ENCODE assay signal across 7 mouse cellular contexts in the genomic region with DNA sequence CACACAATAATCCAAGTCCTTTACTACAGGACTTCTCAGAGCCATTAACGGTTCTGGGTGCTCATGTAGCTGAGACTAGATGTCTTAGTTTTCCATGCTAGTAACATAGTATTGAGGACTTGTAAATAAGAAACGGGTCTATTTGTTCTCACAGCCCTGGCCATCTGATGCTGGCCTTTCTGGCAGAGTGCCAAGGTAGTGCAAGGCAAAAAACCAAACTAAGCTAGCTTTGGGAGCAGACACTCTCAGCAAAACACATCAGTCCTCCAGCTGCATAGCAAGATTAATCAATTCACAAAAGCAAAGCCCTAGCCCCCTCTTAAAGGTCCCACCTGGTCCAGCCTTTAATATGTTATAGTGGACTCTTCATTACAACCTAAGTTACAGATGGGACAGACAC.
DNase-seq lines count a peak whose midpoint lies in the region; ATAC-seq lines count a peak whose summit lies in the region.

No protein-coding gene starts in this region.

- peaks cover 11% of the 10 kb centered on the region; the same call in 1 of the 2 replicates for H3K4me1 ChIP-seq in kidney, embryonic 16.5 days (ENCODE audit: insufficient read depth, low read length)

- ATAC-seq in kidney, embryonic 16.5 days (ENCODE audit: low FRiP score, low TSS enrichment), result no peak

- H3K27ac ChIP-seq in kidney, embryonic 16.5 days (ENCODE audit: low read length), result no peak overlapping the region

- 43% methylated on average over 2 of the region's 2 CpGs for WGBS in kidney, embryonic 16.5 days

- no peaks in the 10 kb centered on the region for H3K27me3 ChIP-seq in kidney, embryonic 16.5 days (ENCODE audit: insufficient read depth, low read length)

- H3K4me2 ChIP-seq in kidney, embryonic 16.5 days (replicated peaks; ENCODE audit: low read depth, low read length), result no peak overlapping the region

- no peak overlapping the region for H3K9ac ChIP-seq in kidney, embryonic 16.5 days (replicated peaks; ENCODE audit: low read length)

- DNase-seq in kidney, postnatal 10 days, result peak; percentile 59
- peak; percentile 38 for DNase-seq in adrenal gland, postnatal 14 days
- peak; percentile 52 for DNase-seq in cerebellum, adult 8-10 months
- DNase-seq in kidney, postnatal 14 days, result peak; percentile 41
- DNase-seq in frontal cortex, postnatal 25 days (ENCODE audit: low spot score in 2 of 2), result no peak
- no peak for DNase-seq in urinary bladder, adult 2 months (ENCODE audit: low spot score)

- no peak overlapping the region for H3K4me3 ChIP-seq in kidney, embryonic 16.5 days (ENCODE audit: low read length)

- no peaks in the 10 kb centered on the region for H3K9me3 ChIP-seq in kidney, embryonic 16.5 days (ENCODE audit: low read length)

- no peaks in the 10 kb centered on the region for H3K36me3 ChIP-seq in kidney, embryonic 16.5 days (ENCODE audit: insufficient read depth, low read length)

Comparison
In these comparisons a context has a peak if more than half of its experiments do, and no peak if none do; other contexts are left out.
1. DNase-seq: peak in kidney, postnatal 10 days (single experiment), adrenal gland, postnatal 14 days (single experiment), cerebellum, adult 8-10 months (single experiment) and kidney, postnatal 14 days (single experiment); none in frontal cortex, postnatal 25 days (0 of 2) and urinary bladder, adult 2 months (single experiment).